Mouse (Mus musculus): ENCODE measurements around the gene 6430531B16Rik. TPM values are rescaled to one million over a fixed set of nuclear protein-coding genes. Genes with fewer than 3 reads are reported as not detected.

The 6430531B16Rik gene
- polyA plus RNA-seq, 1 experiment from 2014 or later = 0.74 TPM

DNA sequence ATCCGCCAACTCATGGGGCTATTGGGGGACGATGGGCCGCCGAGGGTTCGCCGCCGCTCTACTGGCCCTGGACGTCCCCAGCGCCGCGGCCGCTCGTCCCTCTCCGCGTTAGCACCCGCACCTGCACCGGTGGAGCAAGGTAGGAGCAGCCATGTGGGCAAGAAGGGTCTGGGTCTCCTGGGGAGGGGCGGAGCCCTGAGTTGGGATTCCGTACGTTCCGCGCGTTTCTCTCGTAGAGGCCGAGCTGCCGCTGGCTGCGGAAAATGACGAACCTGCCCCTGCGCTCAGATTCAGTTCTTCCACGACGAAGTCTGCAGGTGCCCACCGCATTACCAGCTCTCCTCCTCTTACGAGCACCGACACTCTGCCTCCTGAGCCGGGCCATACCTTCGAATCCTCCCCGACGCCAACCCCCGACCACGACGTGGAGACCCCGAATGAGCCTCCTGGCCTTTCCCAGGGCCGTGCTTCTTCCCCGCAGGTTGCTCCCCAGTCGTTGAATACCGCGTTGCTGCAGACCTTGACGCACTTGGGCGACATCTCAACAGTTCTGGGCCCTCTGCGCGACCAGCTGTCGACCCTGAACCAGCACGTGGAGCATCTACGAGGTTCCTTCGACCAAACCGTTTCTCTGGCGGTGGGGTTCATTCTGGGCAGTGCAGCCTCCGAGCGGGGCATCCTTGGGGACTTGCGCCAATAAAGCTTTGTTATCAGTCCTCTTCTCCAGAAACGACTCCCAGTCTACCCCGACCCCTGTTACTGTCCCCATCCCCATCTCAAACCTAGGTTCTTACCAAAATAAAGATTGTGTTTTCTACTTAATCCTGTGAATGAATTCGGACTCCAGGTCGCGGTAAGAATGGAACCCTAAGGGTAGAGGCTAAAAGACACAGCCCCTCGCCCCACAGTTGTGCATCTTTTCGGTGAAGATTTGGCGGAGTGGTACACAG is 34.0 kb downstream of the 6430531B16Rik start:
- Histone ChIP-seq H3K36me3 (no peaks in the 10 kb centered on the region), H3K27ac (replicated peaks) (no peak overlapping the region), H3K4me3 (peak overlapping the region; percentile 45), H3K9me3 (replicated peaks) (no peaks in the 10 kb centered on the region), H3K4me1 (peaks cover 15% of the 10 kb centered on the region), H3K27me3 (ENCODE audit: low read depth, poor library complexity, severe bottlenecking) (peaks cover 100% of the 10 kb centered on the region)
- WGBS = 3% methylated on average over 68 of the region's 68 CpGs
- DNase-seq (ENCODE audit: low spot score) = peak; percentile 44

DNA sequence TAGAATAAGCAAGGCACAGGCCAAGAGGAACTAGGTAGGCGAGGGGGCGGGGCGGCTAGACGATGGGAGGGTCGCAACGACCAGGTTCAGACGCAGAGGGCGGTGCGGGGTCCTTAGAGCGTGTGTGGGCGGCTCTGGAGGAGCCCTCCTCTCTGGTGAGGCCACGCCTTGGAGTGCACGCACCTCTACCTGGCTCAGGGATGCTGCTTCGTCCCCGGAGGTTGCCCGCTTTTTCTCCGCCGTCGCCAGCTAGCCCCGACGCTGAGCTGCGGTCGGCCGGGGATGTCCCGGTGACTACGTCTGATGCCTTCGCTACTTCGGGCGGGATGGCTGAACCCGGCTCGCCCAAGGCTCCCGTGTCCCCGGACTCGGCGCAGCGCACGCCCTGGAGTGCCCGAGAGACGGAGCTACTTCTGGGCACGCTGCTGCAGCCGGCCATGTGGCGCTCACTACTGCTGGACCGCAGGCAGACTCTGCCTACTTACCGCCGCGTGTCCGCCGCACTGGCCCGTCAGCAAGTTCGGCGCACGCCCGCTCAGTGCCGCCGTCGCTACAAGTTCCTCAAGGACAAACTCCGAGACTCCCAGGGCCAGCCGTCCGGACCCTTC is 34.8 kb downstream of the 6430531B16Rik start, which contains the start of gene Utf1:
Utf1 (plus strand) TSS at position 116 of the 608 bp plus-strand sequence.
- WGBS = under 1% methylated on average over 59 of the region's 59 CpGs
- Histone ChIP-seq H3K9me3 (replicated peaks) (no peaks in the 10 kb centered on the region), H3K27me3 (ENCODE audit: low read depth, poor library complexity, severe bottlenecking) (peaks cover 97% of the 10 kb centered on the region), H3K36me3 (no peaks in the 10 kb centered on the region), H3K4me1 (peaks cover 13% of the 10 kb centered on the region), H3K4me3 (peak within 1 kb of the TSS; percentile 45), H3K27ac (replicated peaks) (no peak within 1 kb of the TSS)
- DNase-seq (ENCODE audit: low spot score) = peak; percentile 59

GRCm38 (mm10) chr7:139940476-139941209 is 37.9 kb downstream of the 6430531B16Rik start:
- H3K4me1 ChIP-seq = peaks cover 13% of the 10 kb centered on the region
- no peaks in the 10 kb centered on the region for H3K36me3 ChIP-seq
- H3K4me3 ChIP-seq = no peak overlapping the region
- H3K9me3 ChIP-seq (replicated peaks) = no peaks in the 10 kb centered on the region
- no peak overlapping the region for H3K27ac ChIP-seq (replicated peaks)
- H3K27me3 ChIP-seq (ENCODE audit: low read depth, poor library complexity, severe bottlenecking) = peaks cover 78% of the 10 kb centered on the region
- DNase-seq (ENCODE audit: low spot score) = no peak
- WGBS = 62% methylated on average over 16 of the region's 16 CpGs

DNA sequence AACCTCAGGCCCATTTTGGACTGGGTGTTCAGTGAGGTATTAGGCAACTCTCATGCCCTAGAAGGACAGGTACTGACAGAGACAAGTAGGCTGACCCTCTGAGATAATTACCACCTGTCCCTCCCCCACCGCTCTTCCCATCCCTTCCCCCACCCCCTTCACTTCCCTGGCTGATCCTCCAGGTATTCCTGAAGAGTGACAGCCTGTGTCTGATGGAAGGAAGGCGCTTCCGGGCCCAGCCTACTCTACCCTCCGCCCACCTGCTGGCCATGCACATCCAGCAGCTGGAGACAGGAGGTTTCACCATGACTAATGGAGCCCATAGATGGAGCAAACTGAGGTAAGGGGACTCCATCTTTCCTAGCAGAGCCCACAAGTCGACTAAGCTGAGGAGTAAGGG is 40.7 kb downstream of the 6430531B16Rik start:
- Histone ChIP-seq H3K4me1 (no peaks in the 10 kb centered on the region), H3K9me3 (replicated peaks) (no peaks in the 10 kb centered on the region), H3K4me3 (no peak overlapping the region), H3K27me3 (ENCODE audit: low read depth, poor library complexity, severe bottlenecking) (peaks cover 56% of the 10 kb centered on the region), H3K36me3 (no peaks in the 10 kb centered on the region), H3K27ac (replicated peaks) (no peak overlapping the region)
- 64% methylated on average over 5 of the region's 5 CpGs for WGBS
- no peak for DNase-seq (ENCODE audit: low spot score)

- 88% methylated on average over 3 of the region's 3 CpGs for WGBS
- Histone ChIP-seq H3K9me3 (replicated peaks) (no peaks in the 10 kb centered on the region), H3K27ac (replicated peaks) (no peak overlapping the region), H3K4me1 (no peaks in the 10 kb centered on the region), H3K36me3 (no peaks in the 10 kb centered on the region), H3K27me3 (ENCODE audit: low read depth, poor library complexity, severe bottlenecking) (peaks cover 56% of the 10 kb centered on the region), H3K4me3 (no peak overlapping the region)
- no peak for DNase-seq (ENCODE audit: low spot score)
These were observed 41.4 kb downstream of the 6430531B16Rik start for GRCm38 (mm10) chr7:139937138-139937537.

- Histone ChIP-seq H3K4me3 (no peak overlapping the region), H3K9me3 (replicated peaks) (no peaks in the 10 kb centered on the region), H3K27ac (replicated peaks) (no peak overlapping the region), H3K36me3 (no peaks in the 10 kb centered on the region), H3K27me3 (ENCODE audit: low read depth, poor library complexity, severe bottlenecking) (peaks cover 56% of the 10 kb centered on the region), H3K4me1 (no peaks in the 10 kb centered on the region)
- WGBS = 89% methylated on average over 10 of the region's 10 CpGs
- no peak for DNase-seq (ENCODE audit: low spot score)
These were observed 41.9 kb downstream of the 6430531B16Rik start for GRCm38 (mm10) chr7:139936705-139937104.

GRCm38 (mm10) chr7:139930732-139931131 is 47.8 kb downstream of the 6430531B16Rik start:
- peaks cover 34% of the 10 kb centered on the region for H3K27me3 ChIP-seq (ENCODE audit: low read depth, poor library complexity, severe bottlenecking)
- peak; percentile 58 for DNase-seq (ENCODE audit: low spot score)
- no peak overlapping the region for H3K4me3 ChIP-seq
- WGBS = 17% methylated on average over 11 of the region's 11 CpGs
- no peaks in the 10 kb centered on the region for H3K9me3 ChIP-seq (replicated peaks)
- H3K4me1 ChIP-seq = 0 out of 2 replicates have a peak, but pooled peaks cover 7% of the 10 kb centered on the region
- H3K36me3 ChIP-seq = no peaks in the 10 kb centered on the region
- no peak overlapping the region for H3K27ac ChIP-seq (replicated peaks)

MicroRNA genes within 50 kb of the gene (microRNA counts, 519-probe panel; counts per million panel counts)
- microRNA mmu-miR-202-3p (not detected), microRNA mmu-miR-202-5p (not detected)

Small RNA genes lying within 50 kb of the gene (microRNA-seq; reads per million reads assigned to microRNA genes)
- not detected for gene Mir202
- 1.2 reads per million for gene Mir7062
- gene mmu-mir-7686 = not detected

Other genes with a start within 250 kb of the 6430531B16Rik start
- 9.1 and 17.1 TPM in 2 replicates for gene Adgra1, start 144.6 kb downstream of the 6430531B16Rik start, polyA plus RNA-seq (2016; fragmentation: Nextera tagmentation; extraction: Ambion mirVana)
- 0.31 and 0.35 TPM in 2 replicates for gene Kndc1, start 84.1 kb downstream of the 6430531B16Rik start, polyA plus RNA-seq (2016; fragmentation: Nextera tagmentation; extraction: Ambion mirVana)
- 0.16 TPM in 1 of 2 replicates, not detected in the other for gene Utf1, start 35.0 kb downstream of the 6430531B16Rik start, polyA plus RNA-seq (2016; fragmentation: Nextera tagmentation; extraction: Ambion mirVana)
- gene Adam8, start 13.8 kb upstream of the 6430531B16Rik start, polyA plus RNA-seq (2016; fragmentation: Nextera tagmentation; extraction: Ambion mirVana) = 2.5 and 2.7 TPM in 2 replicates
- 42.6 and 43.8 TPM in 2 replicates for gene Zfp511, start 57.6 kb upstream of the 6430531B16Rik start, polyA plus RNA-seq (2016; fragmentation: Nextera tagmentation; extraction: Ambion mirVana)
- gene Tubgcp2, start 57.9 kb upstream of the 6430531B16Rik start, polyA plus RNA-seq (2016; fragmentation: Nextera tagmentation; extraction: Ambion mirVana) = 74.0 and 80.0 TPM in 2 replicates
- 5.1 and 16.6 TPM in 2 replicates for gene Msx3, start 70.3 kb upstream of the 6430531B16Rik start, polyA plus RNA-seq (2016; fragmentation: Nextera tagmentation; extraction: Ambion mirVana)
- gene Caly, start 103.8 kb upstream of the 6430531B16Rik start, polyA plus RNA-seq (2016; fragmentation: Nextera tagmentation; extraction: Ambion mirVana) = 2.0 and 4.7 TPM in 2 replicates
- gene Prap1, start 114.6 kb upstream of the 6430531B16Rik start, polyA plus RNA-seq (2016; fragmentation: Nextera tagmentation; extraction: Ambion mirVana) = not detected in 2 replicates
- 10.9 and 12.8 TPM in 2 replicates for gene Fuom, start 123.7 kb upstream of the 6430531B16Rik start, polyA plus RNA-seq (2016; fragmentation: Nextera tagmentation; extraction: Ambion mirVana)
- gene Paox, start 137.0 kb upstream of the 6430531B16Rik start, polyA plus RNA-seq (2016; fragmentation: Nextera tagmentation; extraction: Ambion mirVana) = 15.8 and 18.5 TPM in 2 replicates
- gene Echs1, start 137.7 kb upstream of the 6430531B16Rik start, polyA plus RNA-seq (2016; fragmentation: Nextera tagmentation; extraction: Ambion mirVana) = 157 and 161 TPM in 2 replicates
- gene Mtg1, start 158.8 kb upstream of the 6430531B16Rik start, polyA plus RNA-seq (2016; fragmentation: Nextera tagmentation; extraction: Ambion mirVana) = 32.6 TPM in 2 replicates
- gene Sprn, start 176.1 kb upstream of the 6430531B16Rik start, polyA plus RNA-seq (2016; fragmentation: Nextera tagmentation; extraction: Ambion mirVana) = 0.49 and 0.79 TPM in 2 replicates
- gene Olfr522, start 186.0 kb upstream of the 6430531B16Rik start, polyA plus RNA-seq (2016; fragmentation: Nextera tagmentation; extraction: Ambion mirVana) = not detected in 2 replicates
- not detected in 2 replicates for gene Olfr523, start 194.5 kb upstream of the 6430531B16Rik start, polyA plus RNA-seq (2016; fragmentation: Nextera tagmentation; extraction: Ambion mirVana)
- gene Olfr524, start 227.2 kb upstream of the 6430531B16Rik start, polyA plus RNA-seq (2016; fragmentation: Nextera tagmentation; extraction: Ambion mirVana) = not detected in 2 replicates
- not detected in 2 replicates for gene Cd163l1, start 239.5 kb upstream of the 6430531B16Rik start, polyA plus RNA-seq (2016; fragmentation: Nextera tagmentation; extraction: Ambion mirVana)